Mouse (Mus musculus): Measurements from ENCODE around the gene Tmem270. TPM values are rescaled to one million over a fixed set of nuclear protein-coding genes. Genes with fewer than 3 reads are reported as not detected.

The Tmem270 gene
- polyA plus RNA-seq, 1 experiment from 2014 or later, result not detected

DNA sequence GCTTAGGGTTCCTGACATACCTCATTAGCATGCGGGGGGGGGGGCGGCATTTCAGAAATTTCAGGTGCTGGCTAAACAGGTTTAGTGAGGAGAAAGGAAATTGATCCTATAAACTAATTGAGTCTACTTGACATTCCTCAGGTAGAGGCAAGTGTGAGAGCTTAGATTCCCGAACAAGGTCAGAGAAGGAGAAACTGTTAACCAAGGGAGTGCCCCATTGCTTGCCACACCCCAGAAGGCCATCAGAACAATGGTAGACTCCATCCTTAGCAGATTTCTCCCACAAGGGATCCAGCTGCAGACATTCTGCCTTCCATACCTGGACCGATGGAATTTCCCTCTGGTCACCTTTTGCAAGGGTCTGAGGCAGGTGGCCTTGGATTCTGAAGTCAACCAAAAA is 20.2 kb upstream of the Tmem270 start:
- 81% methylated on average over 4 of the region's 4 CpGs for WGBS
- Histone ChIP-seq H3K9ac (replicated peaks) (no peak overlapping the region), H3K4me3 (replicated peaks) (no peak overlapping the region), H3K27me3 (replicated peaks) (no peaks in the 10 kb centered on the region; the same call in 1 of the 2 replicates), H3K4me1 (no peaks in the 10 kb centered on the region), H3K27ac (replicated peaks) (no peak overlapping the region), H3K9me3 (replicated peaks) (no peaks in the 10 kb centered on the region), H3K4me2 (no peak overlapping the region), H3K36me3 (no peaks in the 10 kb centered on the region)
- no peak for ATAC-seq (ENCODE audit: low FRiP score)

DNA sequence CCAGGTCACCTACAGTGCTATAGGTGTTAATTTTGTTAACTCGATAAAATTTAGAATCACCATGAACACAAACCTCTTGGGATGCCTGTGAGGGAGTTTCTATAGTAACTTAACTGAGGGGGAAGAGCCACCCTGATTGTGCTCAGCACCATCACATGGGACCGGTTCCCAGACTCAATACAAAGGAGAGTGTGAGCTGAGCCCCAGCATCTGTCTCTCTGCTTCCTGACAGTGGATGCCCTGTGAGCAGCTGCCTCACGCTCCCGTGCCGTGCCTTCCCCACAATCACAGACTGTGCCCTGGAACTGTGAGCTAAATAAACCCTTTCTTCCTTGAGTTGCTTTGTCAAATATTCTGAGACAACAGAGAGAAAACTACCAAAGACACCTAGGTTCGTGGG is 16.6 kb upstream of the Tmem270 start:
- Histone ChIP-seq H3K27me3 (replicated peaks) (no peaks in the 10 kb centered on the region), H3K9me3 (replicated peaks) (no peaks in the 10 kb centered on the region), H3K4me1 (no peaks in the 10 kb centered on the region), H3K9ac (replicated peaks) (no peak overlapping the region), H3K36me3 (no peaks in the 10 kb centered on the region), H3K4me2 (no peak overlapping the region), H3K4me3 (replicated peaks) (no peak overlapping the region), H3K27ac (replicated peaks) (no peak overlapping the region)
- ATAC-seq (ENCODE audit: low FRiP score), result no peak
- 48% methylated on average over 6 of the region's 6 CpGs for WGBS

DNA sequence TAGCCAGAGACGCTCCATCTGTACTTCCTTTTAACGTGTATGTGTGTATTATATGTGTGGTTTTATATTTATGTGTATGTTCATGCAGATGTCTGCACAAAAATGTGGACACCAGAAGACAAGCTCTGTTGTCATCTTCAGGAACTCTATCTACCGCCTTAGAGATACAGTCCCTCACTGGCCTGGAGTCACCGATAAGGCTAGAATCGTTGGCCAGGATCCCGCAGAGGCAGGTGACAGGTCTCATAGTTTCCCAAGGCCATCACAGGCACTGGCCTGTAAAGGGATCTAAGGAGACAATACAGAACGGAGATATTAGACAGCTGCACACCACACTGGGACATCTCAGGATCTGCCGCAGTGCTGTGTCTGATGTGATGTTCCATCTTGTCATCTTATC is 14.6 kb upstream of the Tmem270 start:
- Histone ChIP-seq H3K9me3 (replicated peaks) (no peaks in the 10 kb centered on the region), H3K4me3 (replicated peaks) (no peak overlapping the region), H3K4me2 (no peak overlapping the region), H3K27me3 (replicated peaks) (no peaks in the 10 kb centered on the region), H3K27ac (replicated peaks) (no peak overlapping the region), H3K4me1 (no peaks in the 10 kb centered on the region), H3K36me3 (no peaks in the 10 kb centered on the region), H3K9ac (replicated peaks) (no peak overlapping the region)
- ATAC-seq (ENCODE audit: low FRiP score), result no peak
- 89% methylated on average over 8 of the region's 8 CpGs for WGBS

DNA sequence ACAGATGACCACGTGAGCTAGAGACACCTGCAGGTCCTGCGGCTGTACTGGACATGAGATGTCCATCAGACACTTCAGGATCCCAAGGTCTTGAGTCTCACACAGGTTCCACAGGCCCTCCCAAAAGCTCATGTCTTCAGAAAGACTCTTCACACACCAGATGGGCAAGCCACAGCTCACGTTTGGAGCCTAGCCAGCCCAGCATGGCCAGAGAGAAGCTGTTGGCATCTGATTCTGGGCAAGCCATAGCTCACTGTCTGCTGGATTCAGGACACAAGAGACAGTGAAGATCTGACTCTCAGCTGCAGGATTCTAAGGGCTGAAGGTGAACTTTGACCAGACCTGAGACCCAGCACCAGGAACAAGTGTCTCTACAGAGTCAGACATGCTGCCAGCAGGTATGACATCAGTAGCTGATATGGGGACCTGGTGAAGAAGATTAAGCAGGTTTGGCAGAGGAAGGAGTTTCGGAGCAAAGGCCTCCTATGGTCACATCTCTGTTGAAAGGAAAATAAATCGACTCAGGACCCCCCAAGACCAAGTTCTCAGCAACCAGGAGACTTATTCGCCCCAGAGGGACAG is 13.7 kb upstream of the Tmem270 start:
- H3K27ac ChIP-seq (replicated peaks), result no peak overlapping the region
- H3K4me2 ChIP-seq, result no peak overlapping the region
- no peak overlapping the region for H3K4me3 ChIP-seq (replicated peaks)
- WGBS, result 81% methylated on average over 6 of the region's 6 CpGs
- no peaks in the 10 kb centered on the region for H3K9me3 ChIP-seq (replicated peaks)
- no peaks in the 10 kb centered on the region for H3K36me3 ChIP-seq
- ATAC-seq (ENCODE audit: low FRiP score), result no peak
- no peaks in the 10 kb centered on the region for H3K27me3 ChIP-seq (replicated peaks)
- no peaks in the 10 kb centered on the region for H3K4me1 ChIP-seq
- no peak overlapping the region for H3K9ac ChIP-seq (replicated peaks)

DNA sequence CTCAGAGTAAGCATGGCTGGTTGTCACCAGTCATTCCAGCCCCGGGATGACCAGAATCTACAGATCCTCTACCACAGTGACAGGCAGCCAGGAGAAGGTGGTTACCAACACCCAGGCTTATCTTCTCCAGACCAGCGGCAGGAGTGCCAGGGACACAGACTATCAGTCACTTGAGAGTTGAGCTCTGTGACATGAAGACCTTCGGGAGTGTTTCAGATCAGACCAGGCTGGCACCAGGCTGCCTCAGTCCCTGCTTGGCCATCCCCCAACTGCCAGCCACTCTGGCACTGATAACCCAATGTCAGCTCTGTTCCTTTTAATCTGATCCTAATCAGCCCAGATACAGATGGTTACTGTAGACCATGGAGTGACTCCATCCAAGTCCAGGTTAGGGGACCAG is 12.6 kb upstream of the Tmem270 start:
- no peaks in the 10 kb centered on the region for H3K4me1 ChIP-seq
- H3K4me3 ChIP-seq (replicated peaks), result no peak overlapping the region
- H3K27me3 ChIP-seq (replicated peaks), result no peaks in the 10 kb centered on the region
- H3K9ac ChIP-seq (replicated peaks), result no peak overlapping the region
- no peak overlapping the region for H3K4me2 ChIP-seq
- WGBS, result 96% methylated on average over 3 of the region's 3 CpGs
- no peaks in the 10 kb centered on the region for H3K9me3 ChIP-seq (replicated peaks)
- ATAC-seq (ENCODE audit: low FRiP score), result no peak
- H3K27ac ChIP-seq (replicated peaks), result no peak overlapping the region
- no peaks in the 10 kb centered on the region for H3K36me3 ChIP-seq

DNA sequence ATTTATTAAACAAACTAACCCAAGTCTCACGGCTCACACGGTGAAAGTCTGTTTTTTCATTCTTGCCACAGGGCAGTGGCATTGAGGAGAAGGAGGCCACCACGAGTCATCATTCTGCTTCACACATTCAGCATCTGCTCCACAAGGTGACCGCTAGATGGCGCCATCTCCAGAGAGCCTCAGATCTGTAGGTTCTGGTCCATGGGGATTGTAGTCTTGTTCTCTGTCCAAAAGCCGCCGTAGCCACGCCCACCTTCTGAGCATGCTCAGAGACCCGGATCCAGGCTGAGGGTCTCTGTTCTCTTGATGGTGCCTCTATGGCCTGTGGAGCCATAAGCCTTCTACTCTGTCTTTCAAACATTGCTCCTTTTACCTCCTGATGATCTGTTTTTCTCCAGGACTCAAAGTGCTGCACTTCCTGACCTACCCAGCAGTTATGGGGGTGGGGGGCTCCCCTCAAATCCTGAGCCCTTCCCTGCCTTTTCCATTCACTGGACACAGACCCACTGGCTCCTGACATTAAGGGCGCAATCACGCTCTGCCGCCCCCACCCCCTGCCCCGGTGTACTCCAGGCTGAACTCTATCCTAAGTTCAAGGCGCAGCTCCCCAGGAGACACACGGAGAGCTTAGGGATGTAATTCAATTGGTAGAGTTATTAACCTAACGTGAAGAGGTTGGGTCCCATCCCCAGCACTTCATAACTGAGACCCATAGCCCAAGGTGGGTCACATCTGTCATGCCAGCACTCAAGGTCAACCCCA is 11.7 kb upstream of the Tmem270 start:
- H3K36me3 ChIP-seq, result no peaks in the 10 kb centered on the region
- WGBS, result 54% methylated on average over 16 of the region's 16 CpGs
- H3K27ac ChIP-seq (replicated peaks), result no peak overlapping the region
- H3K4me2 ChIP-seq, result no peak overlapping the region
- no peak overlapping the region for H3K4me3 ChIP-seq (replicated peaks)
- no peaks in the 10 kb centered on the region for H3K27me3 ChIP-seq (replicated peaks)
- H3K9ac ChIP-seq (replicated peaks), result no peak overlapping the region
- H3K4me1 ChIP-seq, result no peaks in the 10 kb centered on the region
- no peaks in the 10 kb centered on the region for H3K9me3 ChIP-seq (replicated peaks)
- no peak for ATAC-seq (ENCODE audit: low FRiP score)

DNA sequence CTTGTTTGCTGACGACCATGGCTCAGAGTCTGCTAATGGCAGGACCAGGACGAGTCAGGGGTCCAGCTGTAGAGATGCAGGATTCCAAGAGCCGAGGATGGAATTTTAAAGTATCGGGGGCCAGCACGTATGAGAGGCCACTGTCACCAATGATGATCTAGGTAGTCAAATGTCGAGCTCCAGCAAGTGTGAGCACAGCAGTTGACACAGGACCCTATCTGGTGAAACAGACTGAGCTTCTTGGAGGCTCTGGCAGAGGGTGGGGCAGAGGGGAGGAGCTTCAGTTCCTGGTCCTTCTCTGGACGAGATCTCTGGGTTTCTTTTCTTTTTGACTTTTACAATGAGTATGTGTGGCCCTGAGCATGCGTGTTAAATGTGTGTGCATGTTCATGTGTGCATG is 8.8 kb upstream of the Tmem270 start, which contains the start of gene Cldn13:
Gene Cldn13, minus strand, starts transcription at position 216 of the 400 bp plus-strand sequence.
- no peaks in the 10 kb centered on the region for H3K4me1 ChIP-seq
- no peaks in the 10 kb centered on the region for H3K27me3 ChIP-seq (replicated peaks)
- H3K9me3 ChIP-seq (replicated peaks), result no peaks in the 10 kb centered on the region
- H3K4me2 ChIP-seq, result no peak within 1 kb of the TSS
- H3K9ac ChIP-seq (replicated peaks), result no peak within 1 kb of the TSS
- WGBS, result 84% methylated on average over 8 of the region's 8 CpGs
- no peak within 1 kb of the TSS for H3K27ac ChIP-seq (replicated peaks)
- no peak within 1 kb of the TSS for H3K4me3 ChIP-seq (replicated peaks)
- ATAC-seq (ENCODE audit: low FRiP score), result no peak
- no peaks in the 10 kb centered on the region for H3K36me3 ChIP-seq

DNA sequence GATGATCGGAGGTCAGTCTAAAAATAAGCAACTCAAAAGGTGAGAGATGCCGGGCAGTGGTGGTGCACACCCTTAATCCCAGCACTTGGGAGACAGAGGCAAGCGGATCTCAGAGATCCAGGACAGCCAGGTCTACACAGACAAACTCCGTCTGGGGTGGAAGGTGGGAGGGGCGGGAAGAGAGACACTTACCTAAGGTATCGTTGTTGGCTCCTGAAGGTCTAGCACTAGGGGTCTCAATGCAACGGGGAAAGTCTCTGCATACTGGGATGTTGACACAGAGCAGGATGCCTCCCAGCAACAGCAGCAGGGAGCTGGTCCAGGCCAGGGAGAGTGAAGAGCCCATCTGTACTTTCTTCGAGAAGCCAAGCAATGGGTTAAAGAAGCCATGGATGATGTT is 8.0 kb upstream of the Tmem270 start:
- ATAC-seq (ENCODE audit: low FRiP score), result no peak
- no peaks in the 10 kb centered on the region for H3K9me3 ChIP-seq (replicated peaks)
- H3K4me3 ChIP-seq (replicated peaks), result no peak overlapping the region
- no peak overlapping the region for H3K4me2 ChIP-seq
- H3K4me1 ChIP-seq, result no peaks in the 10 kb centered on the region
- no peak overlapping the region for H3K27ac ChIP-seq (replicated peaks)
- no peaks in the 10 kb centered on the region for H3K36me3 ChIP-seq
- no peak overlapping the region for H3K9ac ChIP-seq (replicated peaks)
- 87% methylated on average over 8 of the region's 8 CpGs for WGBS
- H3K27me3 ChIP-seq (replicated peaks), result no peaks in the 10 kb centered on the region

DNA sequence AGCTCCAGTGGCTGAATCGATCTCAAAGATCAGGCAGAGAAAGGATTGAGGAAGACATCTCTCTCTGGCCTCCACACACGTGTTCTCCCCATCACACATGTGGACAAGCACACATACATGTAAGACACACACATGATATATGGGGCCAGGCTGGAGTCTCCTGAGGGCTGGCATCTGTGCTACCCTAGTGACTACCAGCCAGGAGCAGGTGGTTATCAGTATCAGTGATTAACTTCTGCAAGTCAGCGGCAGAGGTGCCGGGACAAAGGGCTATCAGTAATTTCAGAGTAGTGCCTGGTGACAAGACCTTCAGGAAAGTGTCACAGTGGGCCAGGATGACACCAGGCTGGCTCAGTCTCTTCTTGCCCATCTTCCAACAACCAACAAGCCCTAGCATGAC is 7.2 kb upstream of the Tmem270 start:
- Histone ChIP-seq H3K27ac (replicated peaks) (no peak overlapping the region), H3K9me3 (replicated peaks) (no peaks in the 10 kb centered on the region), H3K9ac (replicated peaks) (no peak overlapping the region), H3K36me3 (no peaks in the 10 kb centered on the region), H3K4me3 (replicated peaks) (no peak overlapping the region), H3K4me2 (no peak overlapping the region), H3K27me3 (replicated peaks) (no peaks in the 10 kb centered on the region), H3K4me1 (no peaks in the 10 kb centered on the region)
- WGBS, result 85% methylated on average over 4 of the region's 4 CpGs
- no peak for ATAC-seq (ENCODE audit: low FRiP score)

DNA sequence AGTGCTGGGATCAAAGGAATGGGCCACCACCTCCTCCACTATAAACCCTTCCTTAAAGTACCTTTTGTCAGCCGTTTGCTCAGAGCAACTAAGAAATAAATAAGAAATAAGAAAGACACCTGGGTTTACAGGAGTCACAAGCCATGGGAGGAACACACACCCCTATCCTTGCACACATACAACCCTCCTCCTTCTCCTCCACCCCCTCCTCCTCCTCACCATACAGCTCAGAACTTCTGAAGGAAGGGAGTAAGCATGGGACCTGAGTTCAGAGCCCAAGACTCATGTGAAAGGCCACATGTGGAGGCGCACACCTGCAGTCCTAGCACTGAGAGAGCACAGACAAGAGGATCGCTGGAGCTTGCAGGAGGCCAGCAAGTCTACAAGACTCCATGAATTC is 6.8 kb upstream of the Tmem270 start:
- Histone ChIP-seq H3K9ac (replicated peaks) (no peak overlapping the region), H3K4me2 (no peak overlapping the region), H3K9me3 (replicated peaks) (no peaks in the 10 kb centered on the region), H3K4me3 (replicated peaks) (no peak overlapping the region), H3K4me1 (no peaks in the 10 kb centered on the region), H3K36me3 (no peaks in the 10 kb centered on the region), H3K27ac (replicated peaks) (no peak overlapping the region), H3K27me3 (replicated peaks) (no peaks in the 10 kb centered on the region)
- WGBS, result 76% methylated on average over 3 of the region's 3 CpGs
- no peak for ATAC-seq (ENCODE audit: low FRiP score)

DNA sequence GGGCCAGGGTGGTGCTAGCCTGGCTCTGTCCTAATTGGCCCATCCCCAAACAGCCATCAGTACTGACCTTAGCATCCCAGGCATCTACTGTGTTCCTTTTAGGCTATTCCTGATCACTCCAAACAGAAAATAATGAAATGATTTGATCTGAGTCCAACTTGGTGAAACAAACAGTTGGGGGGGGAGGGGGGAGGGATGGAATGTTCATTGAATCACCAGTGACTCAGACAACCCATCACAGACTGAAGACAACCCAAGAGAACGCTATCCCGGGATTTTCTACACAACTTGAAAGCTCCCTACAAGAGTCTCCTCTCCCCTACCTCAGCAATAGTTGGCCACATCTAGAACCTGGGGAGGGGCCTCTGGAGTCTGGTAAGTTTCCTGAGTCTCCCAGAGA is 5.4 kb upstream of the Tmem270 start:
- H3K9ac ChIP-seq (replicated peaks), result no peak overlapping the region
- H3K36me3 ChIP-seq, result no peaks in the 10 kb centered on the region
- WGBS, result 89% methylated on average over 2 of the region's 2 CpGs
- no peaks in the 10 kb centered on the region for H3K27me3 ChIP-seq (replicated peaks)
- ATAC-seq (ENCODE audit: low FRiP score), result no peak
- no peaks in the 10 kb centered on the region for H3K9me3 ChIP-seq (replicated peaks)
- H3K4me1 ChIP-seq, result 0 out of 2 replicates have a peak, but pooled peaks cover 2% of the 10 kb centered on the region
- no peak overlapping the region for H3K4me3 ChIP-seq (replicated peaks)
- H3K27ac ChIP-seq (replicated peaks), result no peak overlapping the region
- no peak overlapping the region for H3K4me2 ChIP-seq

DNA sequence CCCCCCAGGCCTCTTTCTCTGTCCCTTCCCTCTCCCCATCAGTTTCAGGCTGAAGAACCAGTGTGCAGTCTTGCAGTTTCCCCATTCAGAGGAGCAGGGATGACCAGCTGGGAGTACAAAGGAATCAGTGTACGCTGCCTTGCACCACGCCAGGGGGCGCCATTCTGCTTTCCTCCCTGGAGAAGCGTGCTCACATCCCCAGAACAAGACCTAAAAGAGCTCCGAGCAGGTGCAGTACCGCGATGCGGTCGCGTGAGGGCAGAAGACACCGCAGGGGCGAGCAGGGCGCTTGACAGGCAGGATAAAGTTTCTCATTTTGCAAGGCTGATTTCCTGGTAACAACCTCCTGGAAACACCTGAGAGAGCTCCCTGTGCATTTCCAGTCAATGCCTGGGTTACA is 602 bp upstream of the Tmem270 start:
- Histone ChIP-seq H3K27ac (replicated peaks) (no peak overlapping the region), H3K9ac (replicated peaks) (no peak overlapping the region), H3K4me2 (no peak overlapping the region), H3K4me3 (replicated peaks) (no peak overlapping the region), H3K4me1 (0 out of 2 replicates have a peak, but pooled peaks cover 4% of the 10 kb centered on the region), H3K27me3 (replicated peaks) (no peaks in the 10 kb centered on the region), H3K9me3 (replicated peaks) (no peaks in the 10 kb centered on the region), H3K36me3 (no peaks in the 10 kb centered on the region)
- ATAC-seq (ENCODE audit: low FRiP score), result peak; percentile 65; the same call in 1 of the 2 replicates
- WGBS, result 0% methylated on average over 13 of the region's 13 CpGs
